Mouse (Mus musculus) right cerebral cortex, adult 2 months (tissue): ENCODE results near the gene Srsf9.

ENCODE experiments used
- DNase-seq, 2 experiments: peaks; one replicate each; pipeline ENCODE4 v3.0.0; 2021 to 2022; ENCODE audit warnings: low spot score in 2 of 2

Gene Srsf9

GRCm38 (mm10) chr5:115326256-115326831 is 633 bp upstream of the Srsf9 start:
- DNase-seq: no peak

GRCm38 (mm10) chr5:115327610-115328548 is 902 bp downstream of the Srsf9 start:
- DNase-seq: no peak

GRCm38 (mm10) chr5:115330955-115331354 is 4.0 kb downstream of the Srsf9 start:
- no peak for DNase-seq

- no peak for DNase-seq
Measured at GRCm38 (mm10) chr5:115333626-115334025, 6.6 kb downstream of the Srsf9 start.

GRCm38 (mm10) chr5:115340007-115340406 is 13.0 kb downstream of the Srsf9 start:
- DNase-seq: no peak

- peak; percentile 88 to 91 for DNase-seq
Measured at GRCm38 (mm10) chr5:115340577-115341313, 13.8 kb downstream of the Srsf9 start, which contains the start of the genes Gatc and Triap1. Gene Gatc, minus strand, starts transcription at chr5:115341178. Gene Triap1, plus strand, starts transcription at chr5:115341225.

GRCm38 (mm10) chr5:115341314-115342165 is 14.6 kb downstream of the Srsf9 start:
- DNase-seq: no peak

GRCm38 (mm10) chr5:115347564-115347963 is 20.6 kb downstream of the Srsf9 start:
- DNase-seq: peak; percentile 73 to 88

GRCm38 (mm10) chr5:115348546-115349224 is 21.7 kb downstream of the Srsf9 start, which contains the start of gene Cox6a1:
Gene Cox6a1, minus strand, starts transcription at chr5:115348981.
- DNase-seq: peak; percentile 98 to 99

GRCm38 (mm10) chr5:115349225-115349555 is 22.2 kb downstream of the Srsf9 start:
- DNase-seq: no peak

GRCm38 (mm10) chr5:115351348-115351747 is 24.4 kb downstream of the Srsf9 start:
- no peak for DNase-seq

- no peak for DNase-seq
Measured at GRCm38 (mm10) chr5:115355070-115355469, 28.1 kb downstream of the Srsf9 start.

- peak; percentile 81 to 83 for DNase-seq
Measured at GRCm38 (mm10) chr5:115358872-115359271, 31.9 kb downstream of the Srsf9 start.

- DNase-seq: no peak
Measured at GRCm38 (mm10) chr5:115359438-115359837, 32.5 kb downstream of the Srsf9 start.

GRCm38 (mm10) chr5:115359851-115360372 is 32.9 kb downstream of the Srsf9 start:
- no peak for DNase-seq

GRCm38 (mm10) chr5:115362216-115362615 is 35.2 kb downstream of the Srsf9 start:
- DNase-seq: no peak

- DNase-seq: peak; percentile 72 to 77
Measured at GRCm38 (mm10) chr5:115362819-115363714, 36.1 kb downstream of the Srsf9 start.

- DNase-seq: no peak
Measured at GRCm38 (mm10) chr5:115364782-115365181, 37.8 kb downstream of the Srsf9 start.

GRCm38 (mm10) chr5:115371736-115372135 is 44.8 kb downstream of the Srsf9 start:
- DNase-seq: no peak
